Mouse (Mus musculus): Measurements from ENCODE around the gene Slc39a3.

- TF ChIP-seq CTCF (IDR thresholded peaks at IDR 0.05; ENCODE audit: low read depth, low read length), result no peak
- TF ChIP-seq POLR2A (IDR thresholded peaks at IDR 0.05; ENCODE audit: extremely low read depth, insufficient read depth, low read length), result no peak
Observed at GRCm38 (mm10) chr10:81058896-81059295, 21.7 kb upstream of the Slc39a3 start.
